Mouse (Mus musculus): ENCODE data around the gene Dimt1. TPM values are rescaled to one million over a fixed set of nuclear protein-coding genes. Genes with fewer than 3 reads are reported as not detected.

Dimt1 gene
- polyA plus RNA-seq (2015; fragmentation: Illumina TruSeq; extraction: RNeasy Lipid Tissue Mini Kit (QIAGEN cat#74804); ENCODE audit: insufficient read depth, low replicate concordance): 26.2 TPM

DNA sequence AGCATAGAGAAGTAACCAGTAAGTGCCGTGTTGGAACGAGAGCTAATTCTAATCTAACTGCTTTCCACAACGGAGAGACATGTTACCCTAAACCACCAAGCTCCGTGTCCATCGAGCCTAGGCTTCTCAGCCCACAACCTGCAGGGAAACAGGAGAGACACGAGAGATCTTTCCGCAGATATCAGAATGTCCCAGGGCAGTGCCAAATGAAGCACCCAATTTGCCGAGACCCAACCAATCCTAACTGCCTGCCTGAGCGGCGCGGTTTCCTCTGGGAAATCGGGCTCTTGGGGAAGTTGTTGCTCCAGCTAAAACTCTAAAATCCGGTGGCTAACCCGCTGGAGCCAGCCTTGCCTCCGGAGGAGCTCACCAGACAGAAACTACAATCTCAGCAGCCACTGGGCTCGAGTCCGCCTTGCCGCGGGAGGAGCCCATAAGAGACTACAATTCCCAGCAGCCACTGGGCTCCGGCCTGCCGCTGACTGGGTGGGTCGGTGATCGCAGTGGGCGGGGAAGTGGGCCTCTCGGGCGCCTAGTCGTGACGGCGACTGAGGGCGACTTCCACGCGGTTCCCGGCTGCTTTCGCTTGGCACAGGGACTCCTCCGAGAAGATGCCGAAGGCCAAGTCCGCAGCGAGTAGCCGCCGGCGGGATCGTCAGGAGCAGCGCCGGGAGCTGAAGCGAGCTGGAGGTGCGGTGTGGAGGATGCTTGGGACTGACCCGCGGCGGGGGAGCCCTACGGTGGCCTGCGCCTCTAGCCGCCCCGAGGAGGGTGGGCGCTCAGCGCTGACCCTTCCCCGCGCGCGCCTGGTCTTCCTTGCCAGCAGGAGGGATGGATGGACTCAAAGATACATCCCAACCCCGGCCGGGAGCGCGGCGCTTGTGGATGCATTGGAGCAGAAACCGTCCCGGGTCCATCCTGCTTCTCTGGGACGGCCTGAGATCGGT lies at the start of gene Dimt1:
Dimt1 (plus strand) TSS at position 534 of the 947 bp plus-strand sequence.

DNA sequence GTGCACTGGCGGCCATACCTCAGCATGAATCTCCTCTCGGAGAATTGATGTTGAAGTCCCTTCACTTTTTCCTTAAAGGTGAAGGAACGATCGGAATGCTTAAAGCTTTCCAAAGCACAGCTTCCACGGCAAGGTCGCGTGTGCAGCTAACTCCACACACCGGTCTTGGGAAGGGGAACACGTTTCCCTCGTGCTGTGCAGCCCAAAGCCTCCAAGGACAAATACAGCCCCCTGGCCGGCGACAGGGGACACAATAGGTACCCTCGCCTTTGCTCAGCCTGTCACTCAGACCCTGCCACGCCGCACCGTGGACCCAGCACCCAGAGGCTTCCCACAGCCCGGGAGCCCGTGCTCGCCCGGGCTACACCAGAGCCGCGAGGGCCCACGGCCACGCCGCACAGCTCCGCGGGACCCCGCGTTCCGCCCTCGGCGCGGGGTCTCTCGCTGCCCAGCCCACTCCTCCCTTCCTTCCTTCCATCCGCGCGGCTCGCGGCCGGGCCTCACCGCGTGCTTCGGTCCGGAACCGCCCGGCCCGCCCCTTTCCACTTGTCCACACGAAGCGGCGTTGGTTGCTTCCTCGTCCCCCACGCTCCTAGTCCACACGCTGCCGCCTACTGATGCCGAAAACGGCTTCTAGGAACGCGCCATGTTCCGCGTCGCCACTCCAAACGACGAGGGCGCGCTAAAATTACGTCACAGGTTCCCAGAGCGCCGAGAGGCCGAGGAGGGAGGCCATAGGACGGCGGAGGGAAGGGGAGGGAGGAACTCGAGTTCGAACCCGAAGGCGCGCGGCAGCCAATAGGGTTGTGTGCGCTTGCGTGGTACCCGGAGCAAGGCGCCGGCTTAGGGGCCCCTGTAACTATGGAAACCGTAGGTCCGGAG lies 10.4 kb upstream of the Dimt1 start, which contains the start of gene Ipo11:
Ipo11 (minus strand) TSS at position 703 of the 882 bp plus-strand sequence.

Other genes starting within 250 kb of the Dimt1 start
- gene Ipo11, start 10.2 kb upstream of the Dimt1 start, polyA plus RNA-seq (2015; fragmentation: Illumina TruSeq; extraction: RNeasy Lipid Tissue Mini Kit (QIAGEN cat#74804); ENCODE audit: insufficient read depth, low replicate concordance): 31.1 TPM
- 43.3 TPM for gene Kif2a, start 75.0 kb downstream of the Dimt1 start, polyA plus RNA-seq (2015; fragmentation: Illumina TruSeq; extraction: RNeasy Lipid Tissue Mini Kit (QIAGEN cat#74804); ENCODE audit: insufficient read depth, low replicate concordance)